Mouse (Mus musculus) adrenal gland, adult 8-10 months (tissue): ENCODE measurements around the gene Mras. TPM values are rescaled to one million over a fixed set of nuclear protein-coding genes. Genes with fewer than 3 reads are reported as not detected.

Experiments
- DNase-seq: peaks from one replicate; pipeline ENCODE4 v3.0.0; 2022
- total RNA-seq, 4 experiments: library from RNA; stranded (reverse); gene quantifications; 2 replicates each; pipeline ENCODE4 v1.2.4; 2022

Gene Mras
- total RNA-seq, 4 experiments from 2014 or later, result 57.5 to 105 (median 81.7) TPM

- no peak for DNase-seq
These were observed 26.1 kb downstream of the Mras start for GRCm38 (mm10) chr9:99411093-99411492.

- no peak for DNase-seq
These were observed 27.9 kb downstream of the Mras start for GRCm38 (mm10) chr9:99409280-99409679.

GRCm38 (mm10) chr9:99401288-99401974 is 35.8 kb downstream of the Mras start:
- no peak for DNase-seq

GRCm38 (mm10) chr9:99400781-99401180 is 36.4 kb downstream of the Mras start:
- peak; percentile 50 for DNase-seq

- DNase-seq, result no peak
These were observed 39.9 kb downstream of the Mras start for GRCm38 (mm10) chr9:99397056-99397815.

GRCm38 (mm10) chr9:99394366-99394765 is 42.8 kb downstream of the Mras start:
- DNase-seq, result peak; percentile 87

GRCm38 (mm10) chr9:99393146-99393545 is 44.0 kb downstream of the Mras start:
- no peak for DNase-seq

GRCm38 (mm10) chr9:99391557-99391956 is 45.6 kb downstream of the Mras start:
- no peak for DNase-seq

- no peak for DNase-seq
These were observed 46.5 kb downstream of the Mras start for GRCm38 (mm10) chr9:99390716-99391115.

- DNase-seq, result no peak
These were observed 47.0 kb downstream of the Mras start for GRCm38 (mm10) chr9:99390201-99390600.

GRCm38 (mm10) chr9:99389506-99389905 is 47.7 kb downstream of the Mras start:
- DNase-seq, result no peak

- peak; percentile 73 for DNase-seq
These were observed 48.3 kb downstream of the Mras start for GRCm38 (mm10) chr9:99388856-99389255.

GRCm38 (mm10) chr9:99388078-99388477 is 49.1 kb downstream of the Mras start:
- DNase-seq, result no peak

GRCm38 (mm10) chr9:99382556-99382955 is 54.6 kb downstream of the Mras start:
- DNase-seq, result no peak

- DNase-seq, result no peak
These were observed 58.0 kb downstream of the Mras start for GRCm38 (mm10) chr9:99379194-99379593.

GRCm38 (mm10) chr9:99376591-99377418 is 60.4 kb downstream of the Mras start:
- no peak for DNase-seq

- DNase-seq, result no peak
These were observed 68.8 kb downstream of the Mras start for GRCm38 (mm10) chr9:99368431-99368830.

GRCm38 (mm10) chr9:99365906-99366305 is 71.3 kb downstream of the Mras start:
- no peak for DNase-seq

GRCm38 (mm10) chr9:99363076-99363475 is 74.1 kb downstream of the Mras start:
- DNase-seq, result no peak

- DNase-seq, result no peak
These were observed 75.2 kb downstream of the Mras start for GRCm38 (mm10) chr9:99361946-99362345.

- no peak for DNase-seq
These were observed 78.2 kb downstream of the Mras start for GRCm38 (mm10) chr9:99359012-99359411.

GRCm38 (mm10) chr9:99357921-99358692 is 79.1 kb downstream of the Mras start, which contains the start of gene Esyt3:
TSS of gene Esyt3 (minus strand) at chr9:99358557.
- DNase-seq, result peak; percentile 25
